Mouse (Mus musculus) limb, embryonic 14.5 days (tissue): ENCODE measurements around the gene Hba-a1. TPM values are rescaled to one million over a fixed set of nuclear protein-coding genes. Genes with fewer than 3 reads are reported as not detected.
"Not testable (repeated sequence)": the region's sequence is repeated elsewhere in the genome, so short reads cannot be mapped to it uniquely, and the experiment has no call there.

Experiments
- ATAC-seq: fragments of 200-750 bp; cut with Nextera tagmentation; 2 replicates; pipeline ENCODE4 v1.8.0; 2017; ENCODE audit warnings: low read depth, moderate number of reproducible peaks, moderate TSS enrichment; ENCODE audit not compliant: low FRiP score
- DNase-seq: peaks from one replicate; pipeline ENCODE4 v3.0.0-alpha.2; 2015; ENCODE audit warnings: low spot score
- H3K27ac ChIP-seq: fragments of 300-500 bp; sonication (generic); replicated peaks from 2 replicates; pipeline ENCODE4 v1.5.1; 2014; ENCODE audit warnings: low read depth, mild to moderate bottlenecking, low read length, moderate library complexity, mixed read lengths
- H3K27me3 ChIP-seq: fragments of 300-500 bp; sonication (generic); 2 replicates; pipeline ENCODE4 v1.6.1; 2014; ENCODE audit warnings: low read length, mixed read lengths; ENCODE audit not compliant: control insufficient read depth, insufficient read depth
- H3K36me3 ChIP-seq: fragments of 300-500 bp; sonication (generic); 2 replicates; pipeline ENCODE4 v1.6.1; 2014; ENCODE audit warnings: mild to moderate bottlenecking, low read length, moderate library complexity, mixed read lengths; ENCODE audit not compliant: control insufficient read depth, insufficient read depth
- H3K4me1 ChIP-seq: fragments of 300-500 bp; sonication (generic); 2 replicates; pipeline ENCODE4 v1.6.1; 2014; ENCODE audit warnings: antibody characterized with exemption, low read length, mixed read lengths; ENCODE audit not compliant: control insufficient read depth, insufficient read depth
- H3K4me2 ChIP-seq: fragments of 300-500 bp; sonication (generic); replicated peaks from 2 replicates; pipeline ENCODE4 v1.6.1; 2014; ENCODE audit warnings: low read depth, mild to moderate bottlenecking, low read length, moderate library complexity; ENCODE audit not compliant: severe bottlenecking
- H3K4me3 ChIP-seq: fragments of 300-500 bp; sonication (generic); replicated peaks from 2 replicates; pipeline ENCODE4 v1.5.1; 2014; ENCODE audit warnings: low read length
- H3K9ac ChIP-seq: fragments of 300-500 bp; sonication (generic); 2 replicates; pipeline ENCODE4 v1.6.1; 2014; ENCODE audit warnings: mild to moderate bottlenecking, low read depth, low read length, moderate library complexity; ENCODE audit not compliant: severe bottlenecking
- H3K9me3 ChIP-seq: fragments of 300-500 bp; sonication (generic); 2 replicates; pipeline ENCODE4 v1.6.1; 2016; ENCODE audit warnings: low read length; ENCODE audit not compliant: control insufficient read depth
- POLR2A ChIP-seq: fragments of 200-500 bp; IDR thresholded peaks from 2 replicates; pipeline ENCODE4 v1.8.0; 2012; ENCODE audit warnings: inconsistent platforms, mild to moderate bottlenecking, moderate library complexity, borderline replicate concordance; ENCODE audit not compliant: insufficient read depth, insufficient read length; ENCODE audit errors: extremely low read depth
- WGBS: fragments of 180-500 bp; shearing (Covaris S2); extraction: QIAGEN DNeasy Blood & Tissue Kit; methylation state at CpG from one replicate; pipeline ENCODE4 v1.1.7; 2014; 5-methylcytosine and 5-hydroxymethylcytosine counted together
- polyA plus RNA-seq, 2 experiments: library from polyadenylated mRNA; depleted of rRNA in 1 of 2; stranded (reverse) in 1 of 2; unstranded in 1 of 2; fragments of >200 nt; fragmentation: Nextera tagmentation in 1 of 2; extraction: Ambion mirVana in 1 of 2; gene quantifications; 2 replicates each; pipeline versions ENCODE4 v1.2.1 to v1.2.3; 2012 to 2014

The Hba-a1 gene
- polyA plus RNA-seq, 2 experiments, result 4,119 to 5,793 TPM

DNA sequence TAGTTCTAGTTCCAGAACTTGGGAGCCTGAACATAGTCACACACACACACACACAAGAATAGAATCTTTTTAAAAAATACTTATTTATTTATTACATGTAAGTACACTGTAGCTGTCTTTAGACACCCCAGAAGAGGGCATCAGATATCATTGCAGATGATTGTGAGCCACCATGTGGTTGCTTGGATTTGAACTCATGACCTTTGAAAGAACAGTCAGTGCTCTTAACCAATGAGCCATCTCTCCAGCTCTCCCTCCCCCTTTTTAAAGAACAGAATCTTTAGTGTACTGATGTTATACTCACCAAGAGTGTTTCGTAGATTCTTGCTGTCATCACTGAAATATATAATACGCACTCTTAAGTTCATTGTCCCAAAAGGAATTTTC, 15.2 kb downstream of the Hba-a1 start:
- Histone ChIP-seq H3K9me3 (no peaks in the 10 kb centered on the region), H3K27me3 (no peaks in the 10 kb centered on the region), H3K4me3 (no peak overlapping the region), H3K27ac (no peak overlapping the region), H3K36me3 (no peaks in the 10 kb centered on the region), H3K4me1 (no peaks in the 10 kb centered on the region), H3K9ac (no peak overlapping the region), H3K4me2 (no peak overlapping the region)
- 96% methylated on average over 2 of the region's 2 CpGs for WGBS
- DNase-seq, result no peak
- no peak for TF ChIP-seq POLR2A
- ATAC-seq, result no peak

DNA sequence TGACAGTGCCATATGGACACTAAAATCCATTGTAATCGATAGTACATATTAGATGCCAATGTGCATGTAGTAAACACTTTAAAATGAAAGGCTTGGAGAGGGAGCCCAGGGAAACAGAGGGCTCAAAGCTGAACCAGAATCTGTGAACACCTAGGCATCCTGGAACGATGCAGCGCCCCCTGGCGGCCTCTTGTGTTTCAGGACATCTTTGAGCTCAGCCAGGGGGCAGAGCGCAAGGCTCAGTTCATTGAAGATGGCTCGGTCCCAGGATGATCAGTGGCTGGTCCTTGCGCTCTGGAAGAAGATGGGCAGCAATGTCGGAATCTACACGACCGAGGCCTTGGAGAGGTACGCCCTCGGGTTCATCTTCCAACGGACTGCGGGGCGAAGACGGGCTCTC, 16.6 kb downstream of the Hba-a1 start, which contains the start of gene Hbq1a:
Gene Hbq1a, plus strand, starts transcription at position 205 of the 400 bp plus-strand sequence.
- not testable (repeated sequence) for H3K4me1 ChIP-seq, H3K9me3 ChIP-seq, H3K27ac ChIP-seq, H3K9ac ChIP-seq, H3K27me3 ChIP-seq, H3K36me3 ChIP-seq
- DNase-seq (peak; percentile 33), ATAC-seq (peak; percentile 67; the same call in 1 of the 2 replicates)
- H3K4me3 ChIP-seq, result peak within 1 kb of the TSS; percentile 20; the same call in 1 of the 2 replicates
- 6% methylated on average over 16 of the region's 16 CpGs for WGBS
- H3K4me2 ChIP-seq, result peak within 1 kb of the TSS; percentile 40

DNA sequence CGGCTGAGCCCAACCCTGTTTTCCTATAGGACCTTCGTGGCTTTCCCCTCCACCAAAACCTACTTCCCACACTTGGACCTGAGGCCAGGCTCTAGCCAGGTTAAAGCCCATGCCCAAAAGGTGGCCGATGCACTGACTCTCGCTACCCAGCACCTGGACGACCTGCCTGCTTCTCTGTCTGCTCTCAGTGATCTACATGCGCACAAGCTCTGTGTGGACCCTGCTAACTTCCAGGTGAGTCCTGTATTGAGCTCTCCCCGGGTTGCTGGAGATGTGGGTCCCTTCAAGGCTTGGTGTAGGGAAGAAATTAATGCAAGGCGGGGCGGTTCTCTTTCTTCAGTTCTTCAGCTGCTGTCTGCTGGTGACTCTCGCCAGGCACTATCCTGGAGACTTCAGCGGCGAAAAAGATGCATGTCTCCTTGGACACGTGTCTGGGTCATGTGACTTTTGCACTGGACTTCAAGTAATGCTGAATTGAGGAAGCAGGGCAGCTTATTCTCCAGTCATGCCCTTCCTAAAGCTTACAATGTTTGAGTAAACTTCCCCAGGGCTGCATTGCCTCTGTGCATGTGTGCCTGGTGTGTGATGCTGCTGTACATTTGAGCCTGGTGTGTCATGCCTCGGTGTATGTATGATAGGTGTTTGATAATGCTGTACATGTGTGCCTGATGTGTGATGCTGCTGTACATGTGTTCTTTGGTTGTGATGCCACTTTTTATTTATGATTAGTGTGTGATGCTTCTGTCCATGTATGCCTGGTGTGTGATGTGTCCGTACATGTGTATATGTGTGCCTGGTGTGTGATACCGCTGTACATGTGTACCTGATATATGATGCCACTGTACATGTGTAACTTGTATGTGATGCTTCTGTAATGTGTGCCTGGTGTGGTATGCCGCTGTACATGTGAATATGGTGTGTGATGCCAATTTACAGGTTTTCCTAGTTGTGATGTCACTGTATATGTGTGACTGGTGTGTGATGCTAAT, 17.3 kb downstream of the Hba-a1 start:
- no peaks in the 10 kb centered on the region for H3K27me3 ChIP-seq
- 48% methylated on average over 13 of the region's 17 CpGs for WGBS
- peak overlapping the region; percentile 20; the same call in 1 of the 2 replicates for H3K4me3 ChIP-seq
- TF ChIP-seq POLR2A, result no peak
- H3K9ac ChIP-seq, result no peak overlapping the region
- no peaks in the 10 kb centered on the region for H3K36me3 ChIP-seq
- no peak overlapping the region for H3K27ac ChIP-seq
- ATAC-seq (0 out of 2 replicates have a peak, but pooled peaks have one; percentile 19), DNase-seq (no peak)
- no peaks in the 10 kb centered on the region for H3K9me3 ChIP-seq
- no peaks in the 10 kb centered on the region for H3K4me1 ChIP-seq
- peak overlapping the region; percentile 40 for H3K4me2 ChIP-seq

DNA sequence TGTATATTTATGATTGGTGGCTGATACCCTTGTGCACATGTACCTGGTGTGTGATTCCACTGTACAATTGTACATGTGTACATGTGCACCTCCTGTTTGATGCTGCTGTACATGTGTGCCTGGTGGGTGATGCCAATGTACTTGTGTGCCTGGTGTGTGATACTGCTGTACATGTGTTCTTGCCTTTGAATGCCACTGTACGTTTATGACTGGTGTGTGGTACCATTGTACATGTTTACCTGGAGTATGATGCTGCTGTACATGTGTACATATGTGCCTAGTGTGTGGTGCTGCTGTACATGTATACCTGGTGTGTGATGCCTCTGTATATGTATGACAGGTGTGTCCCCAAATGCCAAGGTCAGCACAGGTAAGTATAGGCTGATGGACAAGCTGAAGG, 18.2 kb downstream of the Hba-a1 start:
- no peak overlapping the region for H3K9ac ChIP-seq
- no peak overlapping the region for H3K27ac ChIP-seq
- no peaks in the 10 kb centered on the region for H3K36me3 ChIP-seq
- 68% methylated on average over 1 of the region's 1 CpGs for WGBS
- H3K4me1 ChIP-seq, result no peaks in the 10 kb centered on the region
- H3K4me3 ChIP-seq, result no peak overlapping the region
- DNase-seq (no peak), ATAC-seq (no peak)
- H3K27me3 ChIP-seq, result no peaks in the 10 kb centered on the region
- no peaks in the 10 kb centered on the region for H3K9me3 ChIP-seq
- no peak for TF ChIP-seq POLR2A
- no peak overlapping the region for H3K4me2 ChIP-seq

DNA sequence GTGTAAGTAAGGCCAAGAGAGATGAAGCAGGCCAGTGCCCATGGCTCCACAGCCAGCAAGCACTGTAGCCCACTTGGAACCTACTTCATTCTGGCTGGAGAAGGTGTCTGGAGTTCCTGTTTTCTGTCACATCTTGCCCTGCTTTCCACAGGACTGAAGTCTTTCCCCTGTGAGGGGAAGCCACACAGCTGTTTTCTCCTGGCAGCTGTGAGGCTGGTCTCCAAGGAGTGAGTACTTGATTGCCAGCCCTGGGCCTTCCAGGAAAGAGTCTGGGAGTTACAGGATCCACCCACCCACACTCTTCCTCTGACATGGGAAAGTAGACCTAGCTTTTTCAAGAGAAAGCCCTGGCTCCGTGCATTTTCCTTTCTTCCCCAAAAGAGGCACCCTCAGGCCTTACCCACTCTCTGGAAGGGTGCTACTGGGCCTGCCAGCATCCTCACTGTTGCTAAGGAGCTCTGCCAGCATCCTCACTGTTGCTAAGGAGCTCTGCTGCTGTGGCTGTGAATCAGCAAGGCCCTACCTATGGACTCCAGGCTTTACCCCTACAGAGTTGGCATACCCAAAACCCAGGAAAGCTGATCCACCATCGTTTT, 19.6 kb downstream of the Hba-a1 start:
- ATAC-seq, result no peak
- H3K36me3 ChIP-seq, result no peaks in the 10 kb centered on the region
- no peaks in the 10 kb centered on the region for H3K27me3 ChIP-seq
- H3K9me3 ChIP-seq, result no peaks in the 10 kb centered on the region
- DNase-seq, result no peak
- no peak overlapping the region for H3K4me2 ChIP-seq
- WGBS, result 51% methylated on average over 2 of the region's 2 CpGs
- no peaks in the 10 kb centered on the region for H3K4me1 ChIP-seq
- no peak overlapping the region for H3K27ac ChIP-seq
- H3K4me3 ChIP-seq, result no peak overlapping the region
- H3K9ac ChIP-seq, result no peak overlapping the region
- TF ChIP-seq POLR2A, result no peak
